Mouse (Mus musculus) gonadal fat pad, adult 2 months (tissue): ENCODE data around the gene Ippk. TPM values are rescaled to one million over a fixed set of nuclear protein-coding genes. Genes with fewer than 3 reads are reported as not detected.

Experiments
- DNase-seq: peaks from one replicate; pipeline ENCODE4 v3.0.0-alpha.2; 2012; ENCODE audit warnings: low read depth
- polyA plus RNA-seq: library from polyadenylated mRNA; depleted of rRNA; stranded (reverse); fragments of >200 nt; gene quantifications from 2 replicates; pipeline ENCODE4 v1.2.3, GENCODE M21; 2012

Gene Ippk
- polyA plus RNA-seq, 1 experiment: 13.2 TPM

- DNase-seq: no peak
Measured at GRCm38 (mm10) chr13:49430529-49430928, 9.5 kb downstream of the Ippk start.

DNA sequence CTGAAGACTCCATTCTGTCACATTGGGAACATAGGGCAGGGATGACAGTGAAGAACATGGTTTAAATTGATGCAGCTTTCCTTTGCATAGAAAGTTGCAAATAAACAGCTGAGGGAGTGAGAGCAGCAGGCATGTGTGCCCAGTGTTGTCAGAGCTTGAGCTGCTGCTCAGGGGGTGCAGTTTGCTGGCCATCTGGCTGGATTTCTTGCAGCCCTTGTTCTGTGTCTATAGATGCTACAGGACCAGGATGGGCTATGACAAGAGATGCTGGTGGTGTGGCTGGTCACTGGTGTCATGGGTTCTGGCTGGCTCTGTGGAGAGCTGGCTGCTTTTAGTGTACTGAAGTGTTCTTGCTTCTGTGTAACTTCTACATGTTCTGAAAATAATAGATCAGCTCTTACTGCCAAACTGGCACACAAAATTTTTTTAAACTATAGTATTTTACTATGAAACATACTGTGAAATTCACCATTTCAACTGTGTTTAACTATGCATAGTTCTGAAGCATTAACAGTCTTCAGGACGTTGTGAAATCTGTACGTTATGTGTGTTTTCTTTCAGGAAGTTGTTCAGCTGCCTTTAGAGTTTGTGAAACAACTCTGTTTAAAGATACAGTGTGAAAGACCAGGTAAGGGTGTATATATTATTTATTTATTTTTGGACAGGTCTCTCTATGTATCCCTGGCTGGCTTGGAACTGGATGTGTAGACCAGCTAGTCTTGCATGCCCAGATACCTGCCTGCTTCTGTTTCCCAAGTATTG lies 12.4 kb downstream of the Ippk start:
- no peak for DNase-seq

GRCm38 (mm10) chr13:49435745-49436144 lies 14.7 kb downstream of the Ippk start:
- no peak for DNase-seq

DNA sequence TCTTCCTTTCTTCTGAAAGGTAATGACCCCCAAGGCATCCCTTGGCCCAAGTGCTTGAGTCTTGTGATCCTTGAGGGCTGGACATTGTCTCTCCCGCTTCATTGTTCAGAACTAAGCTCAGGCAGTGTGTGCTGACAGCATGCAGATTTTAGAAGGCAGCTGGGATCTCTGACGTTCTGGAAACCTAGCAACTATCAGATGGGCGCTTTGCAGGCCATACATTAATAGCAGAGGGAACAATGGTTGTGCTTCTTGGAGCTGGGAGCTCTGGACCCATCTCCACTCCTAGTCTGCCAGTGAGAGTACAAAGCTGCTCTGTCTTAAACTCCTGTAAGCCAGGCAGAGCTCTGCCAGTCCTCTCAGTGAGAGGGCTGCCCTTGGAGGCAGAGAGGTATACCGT lies 15.1 kb downstream of the Ippk start:
- no peak for DNase-seq

DNA sequence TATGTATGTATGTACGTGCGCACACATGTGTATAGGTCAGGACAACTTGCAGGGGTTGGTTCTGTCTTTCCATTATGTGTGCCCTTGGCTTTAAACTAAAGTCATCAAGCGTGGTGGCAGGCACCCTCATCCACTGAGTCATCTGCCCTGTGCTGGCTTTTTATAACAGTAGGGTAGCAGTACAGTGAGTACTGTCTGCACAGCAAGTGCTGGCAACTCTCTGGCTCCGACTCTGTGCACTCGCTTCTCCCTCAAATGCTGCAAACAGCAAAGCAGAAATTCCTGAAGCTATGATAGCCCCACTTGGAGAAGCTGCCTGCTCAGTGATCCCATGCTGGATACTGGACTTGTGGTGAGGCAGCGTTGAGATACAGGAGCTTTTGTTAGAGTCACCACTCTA lies 23.4 kb downstream of the Ippk start:
- no peak for DNase-seq

DNA sequence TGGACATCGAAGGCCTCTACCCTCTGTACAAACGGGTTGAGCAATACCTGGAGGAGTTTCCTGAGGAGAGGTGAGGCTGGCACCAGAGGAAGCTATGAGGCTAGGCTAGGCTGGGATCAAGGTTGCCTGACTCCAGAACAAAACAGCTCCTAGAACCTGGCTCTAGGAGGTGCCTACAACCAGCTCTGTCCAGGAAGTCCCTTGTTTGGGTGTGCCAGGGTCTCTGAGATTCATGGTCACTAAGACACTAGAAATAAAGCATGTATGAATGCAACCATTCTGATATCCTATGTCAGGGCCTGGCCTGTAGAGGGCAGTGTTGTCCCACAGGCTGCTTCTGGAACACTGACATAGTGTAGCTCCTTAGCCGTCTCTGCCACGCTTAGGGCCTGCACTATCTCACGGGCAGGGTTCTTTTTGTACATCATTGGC lies 28.3 kb downstream of the Ippk start:
- DNase-seq: no peak

GRCm38 (mm10) chr13:49460276-49460675 lies 39.2 kb downstream of the Ippk start:
- DNase-seq: no peak

GRCm38 (mm10) chr13:49460692-49461414 lies 39.8 kb downstream of the Ippk start:
- no peak for DNase-seq

DNA sequence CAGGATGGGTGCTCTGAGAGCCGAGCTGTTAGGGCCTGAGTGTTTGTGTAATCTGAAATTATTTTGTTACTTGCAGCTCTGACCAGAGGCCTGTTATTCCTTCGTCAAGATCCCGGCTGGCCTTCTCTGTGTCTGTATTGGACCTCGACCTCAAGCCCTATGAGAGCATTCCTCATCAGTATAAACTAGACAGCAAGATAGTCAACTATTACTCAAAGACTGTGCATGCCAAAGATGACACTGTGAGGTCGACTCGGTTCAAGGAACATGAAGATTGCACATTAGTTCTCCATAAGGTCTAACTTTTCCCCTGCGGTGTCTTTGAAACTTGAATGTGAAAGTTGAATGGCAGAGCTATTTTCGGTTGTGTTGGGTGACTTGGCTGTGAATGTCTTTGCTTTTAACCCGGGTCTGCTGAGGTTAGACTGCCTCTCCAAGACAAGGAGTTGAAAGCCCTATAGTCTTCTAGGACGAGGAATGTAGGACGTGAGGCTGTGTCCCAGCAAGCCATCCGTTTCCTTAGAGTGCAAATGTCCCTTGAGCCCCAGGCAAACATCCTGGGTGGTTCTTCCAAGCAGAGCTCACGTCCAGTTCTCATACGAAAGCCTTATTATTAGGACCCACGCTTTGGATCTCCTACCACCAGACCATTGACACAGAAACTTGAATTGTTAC lies 40.5 kb downstream of the Ippk start:
- DNase-seq: no peak

- no peak for DNase-seq
Measured at GRCm38 (mm10) chr13:49462921-49463320, 41.9 kb downstream of the Ippk start.

DNA sequence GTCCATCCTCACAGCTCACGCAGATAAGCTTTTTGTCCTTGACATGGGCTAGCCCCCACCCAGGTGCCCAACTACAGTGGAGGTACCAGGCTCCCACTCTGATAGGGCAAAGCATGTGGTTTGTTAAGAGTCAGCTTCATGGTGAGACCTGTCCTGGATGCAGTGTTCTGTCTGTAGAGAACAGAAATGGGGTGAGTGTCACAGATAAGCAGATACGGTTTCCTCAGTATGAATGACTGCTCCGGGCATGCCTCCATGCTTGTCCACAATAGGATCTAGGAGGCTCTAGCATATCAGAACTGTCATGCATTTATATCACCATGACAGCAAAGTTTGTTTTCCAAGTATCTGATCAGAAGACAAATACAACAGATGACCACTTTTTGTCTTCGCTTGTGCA lies 44.8 kb downstream of the Ippk start:
- DNase-seq: no peak

DNA sequence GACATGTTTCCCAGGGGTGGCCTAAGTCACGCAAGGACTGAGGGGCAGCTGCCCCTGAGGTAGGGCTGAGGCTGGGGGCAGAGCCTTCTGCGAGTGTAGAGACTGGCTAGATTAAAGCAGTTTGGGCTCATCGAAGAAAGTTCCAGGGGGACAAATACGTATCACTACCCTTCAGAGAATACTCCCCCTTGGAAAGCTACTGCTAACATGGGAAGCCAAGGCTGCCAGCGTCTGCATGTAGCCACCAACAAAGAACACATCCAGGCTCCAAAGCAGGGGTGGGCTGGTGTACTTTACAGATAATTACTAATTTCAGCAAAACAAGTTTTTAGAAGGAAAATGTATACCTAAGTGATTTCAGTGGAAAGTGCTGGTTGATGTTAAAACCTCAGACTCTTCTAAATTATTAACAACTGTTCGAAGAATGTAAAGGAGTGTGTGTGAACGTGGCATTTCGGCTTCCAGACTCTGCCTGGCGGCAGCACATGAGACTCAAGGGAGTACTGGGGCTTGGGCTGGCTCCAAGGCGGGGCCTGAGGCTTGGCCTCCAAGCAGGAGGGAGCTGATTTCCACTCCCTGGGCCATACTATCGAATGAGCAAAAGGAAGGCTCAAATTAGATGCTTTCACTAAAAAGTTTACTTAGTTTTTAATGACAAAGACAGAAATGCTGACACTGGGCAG lies 45.5 kb downstream of the Ippk start:
- no peak for DNase-seq

GRCm38 (mm10) chr13:49467585-49467984 lies 46.5 kb downstream of the Ippk start:
- no peak for DNase-seq

- DNase-seq: no peak
Measured at GRCm38 (mm10) chr13:49469002-49469401, 48.0 kb downstream of the Ippk start.

GRCm38 (mm10) chr13:49470319-49470718 lies 49.3 kb downstream of the Ippk start:
- no peak for DNase-seq

GRCm38 (mm10) chr13:49470806-49471205 lies 49.8 kb downstream of the Ippk start:
- DNase-seq: no peak

DNA sequence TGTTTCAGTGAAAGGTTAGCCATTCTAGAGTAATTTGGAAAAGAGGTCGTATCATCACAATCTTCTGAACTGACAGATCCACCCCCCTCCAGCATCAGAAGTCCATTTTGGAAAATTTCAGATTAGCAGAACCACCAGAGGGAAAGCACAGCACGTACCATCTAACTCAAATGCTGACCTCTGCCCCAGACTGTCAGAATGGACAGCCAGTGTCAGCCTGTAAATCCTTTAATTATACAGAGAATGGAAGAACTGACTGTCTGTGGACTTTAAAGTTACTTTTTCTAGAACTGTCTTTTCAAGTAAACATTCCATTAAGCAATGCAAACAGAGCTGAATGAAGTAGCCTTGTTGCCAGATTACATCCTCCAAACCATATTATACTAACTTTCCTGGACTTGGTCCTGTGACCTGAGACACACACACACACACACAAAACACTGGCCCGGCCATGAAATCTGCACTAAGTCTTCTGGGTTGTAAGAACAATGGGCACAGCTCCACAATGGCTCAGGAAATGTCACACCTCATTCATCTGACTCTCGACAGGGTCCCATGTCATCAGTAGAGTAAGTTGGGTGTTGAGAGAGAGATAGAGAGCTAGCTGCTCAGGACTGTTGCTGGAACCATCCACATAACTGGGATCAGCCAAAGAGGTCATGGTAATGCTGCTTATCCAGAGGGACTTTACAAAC lies 51.1 kb downstream of the Ippk start:
- DNase-seq: no peak

DNA sequence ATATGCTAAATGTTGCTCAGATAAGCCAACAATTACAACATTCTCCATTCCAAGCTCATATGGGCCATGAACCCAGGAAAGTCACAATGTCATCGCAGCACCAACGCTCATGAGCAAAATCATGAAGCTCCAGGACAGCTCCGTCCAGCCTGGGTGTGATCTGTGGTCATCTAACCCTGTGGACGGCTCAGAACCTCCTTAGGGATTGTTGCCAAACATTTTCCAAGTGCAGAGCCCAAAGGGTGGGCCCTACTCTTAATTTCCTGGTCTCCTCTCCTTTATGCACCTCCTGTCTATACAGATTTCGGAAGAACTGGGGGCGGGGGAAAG lies 51.6 kb downstream of the Ippk start:
- DNase-seq: no peak

DNA sequence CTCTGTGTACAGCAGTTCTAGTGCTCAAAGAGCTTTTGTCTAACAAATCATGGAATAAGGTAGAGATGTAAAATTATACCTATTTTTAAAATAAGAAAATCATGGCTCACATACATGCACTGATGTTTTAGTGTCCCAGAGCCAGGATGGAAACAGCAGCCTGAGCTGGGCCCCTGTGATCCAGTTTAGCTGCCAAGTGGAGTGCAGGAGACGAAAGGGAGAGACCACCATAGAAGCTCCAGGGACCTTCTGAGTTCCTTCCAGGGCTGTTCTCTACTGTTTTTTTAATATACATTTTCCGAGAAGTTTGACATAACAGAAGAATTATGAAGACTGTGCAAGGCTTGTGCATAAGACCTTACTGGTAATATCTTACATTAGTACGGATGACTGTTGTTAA lies 56.8 kb downstream of the Ippk start:
- no peak for DNase-seq

GRCm38 (mm10) chr13:49478851-49479374 lies 57.9 kb downstream of the Ippk start:
- no peak for DNase-seq

- no peak for DNase-seq
Measured at GRCm38 (mm10) chr13:49479399-49479798, 58.4 kb downstream of the Ippk start.
